Mouse (Mus musculus) layer of hippocampus, postnatal 10 days (tissue): ENCODE measurements around the gene Cnot10. TPM values are rescaled to one million over a fixed set of nuclear protein-coding genes. Genes with fewer than 3 reads are reported as not detected.
A peak's percentile ranks its signal among the peaks of the same experiment; 100 is the strongest.

Experiments used
- DNase-seq, 2 experiments: peaks; one replicate each; pipeline ENCODE4 v3.0.0; 2021; ENCODE audit warnings: low spot score in 2 of 2
- long read RNA-seq: library from polyadenylated mRNA; stranded (forward); transcript quantifications from one replicate; pipeline ENCODE4 v2.0.0, GENCODE M21; 2023
- total RNA-seq, 2 experiments: library from RNA; stranded (reverse); gene quantifications; 2 replicates each; pipeline ENCODE4 v1.2.3; 2021

Cnot10 gene
- total RNA-seq, result 10 to 100 TPM; 46.1 to 52.7 TPM
- long read RNA-seq, transcript Cnot10-201 (20 exons, 2,853 nt), result major isoform, 10 of 32 reads
- long read RNA-seq, partial matches to known transcripts, result 4 of 32 reads
- long read RNA-seq, other reads (novel, unspliced or antisense), result 15 of 32 reads

DNA sequence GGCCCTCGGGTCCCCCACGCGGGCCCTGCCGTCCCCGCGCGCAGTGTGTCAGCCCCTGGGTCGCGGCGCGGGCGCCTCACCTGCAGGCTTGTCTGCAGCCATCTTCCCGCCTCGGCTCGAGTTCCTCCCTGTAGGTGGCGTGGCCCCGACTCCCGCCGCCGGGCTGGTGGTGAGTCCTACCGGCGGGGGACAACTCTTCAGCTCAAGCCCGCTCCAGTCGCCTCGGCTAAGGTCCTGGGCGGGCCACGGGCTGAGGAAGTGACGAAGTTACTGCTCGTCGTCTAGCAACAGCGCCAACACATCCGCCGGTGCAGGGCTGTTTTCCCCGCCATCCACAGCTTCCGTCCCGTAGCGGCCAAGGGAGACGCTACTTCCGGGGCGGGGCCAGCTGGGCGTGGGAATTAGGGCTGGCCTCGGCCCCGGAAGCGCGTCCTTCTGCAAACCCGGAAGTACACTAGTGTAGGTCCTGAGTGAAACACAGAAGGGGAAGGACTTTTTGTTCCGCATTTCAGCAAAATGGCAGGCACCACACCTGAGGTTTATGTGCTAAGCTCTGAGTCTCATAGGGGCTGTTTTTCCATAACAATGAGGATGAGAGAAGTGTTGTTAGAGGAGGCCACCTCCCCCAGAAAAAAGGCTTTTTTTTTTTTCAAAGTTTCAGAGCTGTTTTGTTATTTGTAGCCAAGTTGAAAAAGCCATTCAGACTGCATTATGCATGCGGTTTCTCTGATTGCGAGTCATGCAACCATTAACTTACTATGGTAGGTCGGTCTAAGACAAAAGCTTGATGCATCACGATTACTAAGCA, at the start of gene Cnot10:
Gene Cnot10, minus strand, starts transcription at position 346 of the 808 bp plus-strand sequence.
- DNase-seq, result peak; percentile 97 to 99

DNA sequence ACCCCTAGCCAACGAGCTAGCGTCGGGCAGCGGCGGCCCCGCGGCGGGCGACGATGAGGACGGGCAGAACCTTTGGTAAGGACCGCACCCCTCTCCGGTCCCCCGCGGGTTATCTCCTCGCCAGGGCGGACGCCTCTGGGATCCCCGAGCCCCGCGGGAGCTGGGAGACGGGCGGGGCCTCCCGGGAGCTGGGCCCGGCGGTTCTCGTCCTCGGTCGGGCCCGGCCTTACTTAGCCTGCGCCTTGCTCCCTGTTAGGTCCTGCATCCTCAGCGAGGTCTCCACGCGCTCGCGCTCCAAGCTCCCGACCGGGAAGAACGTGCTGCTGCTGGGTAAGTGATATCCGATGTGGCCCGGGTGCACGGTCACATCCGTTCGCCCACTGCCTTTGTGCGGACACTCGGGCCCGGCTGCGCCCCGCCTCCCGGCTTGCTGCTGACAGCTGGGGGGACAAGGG, 49.0 kb upstream of the Cnot10 start:
- no peak for DNase-seq

DNA sequence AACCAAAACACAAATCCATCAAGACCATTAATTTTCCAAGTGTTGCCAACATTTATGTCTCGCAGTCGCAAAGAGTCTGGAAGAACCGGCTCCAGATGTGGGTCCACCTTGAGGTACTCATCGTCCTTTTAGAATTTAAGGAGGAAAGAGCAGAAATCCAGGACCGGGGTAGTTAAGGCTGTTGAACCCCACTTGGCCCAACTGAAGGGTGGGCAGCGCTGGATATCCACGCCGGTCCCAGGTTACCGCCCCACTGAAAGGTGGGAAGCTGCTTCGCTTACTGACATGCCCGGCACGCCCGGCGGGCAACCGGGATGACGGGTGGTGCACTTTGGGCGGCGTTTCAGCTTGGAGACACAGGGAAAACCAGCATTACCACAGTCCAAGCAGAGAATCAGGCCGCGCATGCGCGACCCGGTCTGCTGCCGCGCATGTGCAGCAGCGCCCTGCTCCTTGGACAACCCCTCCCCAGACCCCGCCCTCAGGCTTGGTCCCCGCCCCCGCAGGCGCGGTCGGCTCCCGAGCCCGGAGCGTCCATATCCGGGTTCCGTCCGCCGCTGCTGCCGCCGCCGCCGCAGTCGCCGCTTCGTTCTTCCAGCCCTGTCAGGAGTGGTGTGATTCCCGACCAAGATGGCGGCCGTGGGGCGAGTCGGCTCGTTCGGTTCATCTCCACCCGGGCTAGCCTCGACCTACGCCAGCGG, 48.4 kb upstream of the Cnot10 start, which contains the start of gene Dync1li1:
Gene Dync1li1, plus strand, starts transcription at position 539 of the 701 bp plus-strand sequence.
- peak; percentile 97 to 99 for DNase-seq

DNA sequence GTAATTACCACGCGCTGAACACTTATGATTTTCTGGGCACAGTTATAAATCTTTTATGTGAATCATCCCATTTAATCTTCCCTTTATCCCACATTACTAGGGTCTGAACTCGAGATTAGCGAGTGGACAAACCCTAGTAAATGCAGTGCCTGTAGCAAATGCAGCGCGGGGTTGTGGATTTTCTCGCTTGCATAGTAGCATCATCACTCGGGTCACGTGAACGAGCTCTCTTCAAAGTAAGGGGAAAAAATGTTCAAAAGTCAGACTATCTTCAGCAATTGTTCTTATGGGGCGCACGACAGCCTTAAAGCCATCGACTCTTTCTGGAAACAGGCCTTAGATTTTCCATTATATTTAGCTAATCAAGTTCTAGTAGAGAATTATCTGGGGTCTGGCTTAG, 47.7 kb upstream of the Cnot10 start:
- no peak for DNase-seq

DNA sequence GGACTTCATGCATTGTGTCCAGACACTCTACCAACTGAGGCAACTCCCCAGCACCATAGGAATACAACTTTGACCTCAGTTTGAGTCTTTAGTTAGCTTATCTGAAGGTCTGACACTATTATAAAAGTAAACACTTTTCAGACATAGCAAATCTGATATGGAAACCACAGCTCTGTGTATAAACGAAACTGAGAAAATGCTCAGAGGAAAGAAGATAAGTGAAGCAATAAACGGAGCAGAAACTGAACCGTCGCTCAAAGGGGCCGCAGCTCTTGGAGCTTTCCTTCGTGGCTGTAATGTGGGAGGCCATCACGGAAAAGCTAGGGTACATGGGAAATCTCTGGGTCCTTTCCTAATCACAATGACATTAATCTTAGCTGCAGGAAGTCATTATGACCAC, 46.3 kb upstream of the Cnot10 start:
- no peak for DNase-seq

DNA sequence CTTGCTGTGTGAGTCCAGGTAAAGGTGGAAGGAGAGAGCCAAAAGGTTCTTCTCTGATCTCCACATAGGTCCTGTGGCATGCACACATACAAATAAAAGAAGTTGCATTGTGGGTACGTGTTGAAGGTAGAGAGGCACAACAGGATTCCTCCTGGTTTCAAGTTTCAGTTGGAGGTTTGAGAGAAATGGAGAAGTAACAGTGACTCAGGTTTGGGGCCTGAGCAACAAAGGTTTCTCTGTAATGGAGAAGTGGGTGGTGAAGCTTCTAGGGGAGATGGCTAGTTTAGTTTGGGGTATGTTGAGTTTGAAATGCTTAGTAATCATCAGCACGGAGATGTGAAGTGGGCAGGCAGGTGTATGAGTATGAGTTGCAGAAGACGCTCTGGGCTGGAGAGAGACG, 42.2 kb upstream of the Cnot10 start:
- DNase-seq, result no peak

DNA sequence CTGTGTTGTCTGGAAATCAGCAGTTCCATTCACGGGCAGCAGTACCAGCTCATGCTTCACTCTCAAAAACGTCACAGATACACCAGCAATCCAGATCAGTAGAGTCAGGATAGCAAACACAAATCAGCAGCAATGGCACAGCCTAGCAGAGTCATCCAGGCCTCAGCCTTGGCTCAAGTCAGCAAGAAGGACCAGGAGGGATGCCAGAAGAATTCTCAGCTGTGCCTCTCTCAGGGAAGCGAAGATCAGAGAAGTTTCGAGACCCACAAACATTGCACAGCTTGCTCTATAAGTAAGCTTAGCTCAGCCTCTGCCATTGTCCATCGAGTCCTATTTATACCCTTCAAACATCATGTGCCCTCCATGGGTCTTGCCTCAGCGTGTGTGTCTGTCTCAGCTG, 40.5 kb upstream of the Cnot10 start:
- DNase-seq, result no peak

DNA sequence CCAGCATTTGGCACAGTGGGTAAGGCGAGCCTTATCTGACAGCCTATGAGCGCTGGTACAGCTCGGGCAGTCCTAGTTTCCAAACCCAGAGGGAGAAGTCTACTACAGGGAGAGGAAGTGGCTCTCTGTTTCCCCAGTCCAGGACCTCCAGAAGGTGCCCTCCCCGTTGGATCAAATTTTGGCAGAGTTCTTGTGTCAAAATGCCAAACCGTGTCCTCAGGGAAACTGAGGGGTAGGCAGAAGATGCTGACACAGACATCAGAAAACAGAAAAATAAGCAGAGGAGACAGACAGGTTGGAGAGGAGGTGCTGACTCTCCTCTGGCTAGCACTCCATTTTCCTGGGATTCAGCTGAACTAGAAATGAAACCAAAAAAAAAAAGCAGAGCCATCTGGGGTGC, 40.0 kb upstream of the Cnot10 start:
- no peak for DNase-seq

DNA sequence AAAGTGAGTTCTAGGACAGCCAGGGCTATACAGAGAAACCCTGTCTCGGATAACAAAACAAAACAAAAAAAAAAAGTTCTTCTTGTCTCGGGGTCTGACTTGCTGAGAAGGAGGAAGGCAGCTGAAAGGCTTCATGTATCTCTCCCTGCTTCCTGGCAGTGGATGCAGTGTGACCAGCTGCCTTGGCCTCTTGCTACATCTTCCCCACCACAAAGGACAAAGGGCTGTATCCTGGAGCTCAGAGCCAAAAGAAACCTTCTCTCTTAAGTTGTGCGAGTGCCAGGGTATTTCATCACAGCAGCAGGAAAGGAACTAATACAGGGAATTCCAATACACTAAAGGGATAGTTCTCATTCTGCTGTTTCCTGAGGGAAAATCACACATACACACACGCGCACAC, 38.6 kb upstream of the Cnot10 start:
- DNase-seq, result no peak

DNA sequence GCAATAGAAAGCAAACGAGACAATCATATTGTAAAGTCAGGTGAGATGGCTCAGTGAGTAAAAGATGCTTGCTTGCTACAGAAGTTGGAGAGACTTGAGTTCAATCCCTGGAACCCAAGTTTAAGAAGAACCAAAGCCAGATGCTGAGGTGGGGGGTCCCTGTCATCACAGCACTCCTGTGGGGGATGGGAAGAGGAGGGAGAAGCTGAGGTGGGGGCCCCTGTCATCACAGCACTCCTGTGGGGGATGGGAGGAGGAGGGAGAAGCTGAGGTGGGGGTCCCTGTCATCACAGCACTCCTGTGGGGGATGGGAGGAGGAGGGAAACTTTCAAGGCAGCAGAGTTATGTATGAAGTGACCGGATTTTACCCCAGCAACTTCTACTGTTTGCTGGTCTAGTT, 33.6 kb upstream of the Cnot10 start:
- DNase-seq, result no peak

DNA sequence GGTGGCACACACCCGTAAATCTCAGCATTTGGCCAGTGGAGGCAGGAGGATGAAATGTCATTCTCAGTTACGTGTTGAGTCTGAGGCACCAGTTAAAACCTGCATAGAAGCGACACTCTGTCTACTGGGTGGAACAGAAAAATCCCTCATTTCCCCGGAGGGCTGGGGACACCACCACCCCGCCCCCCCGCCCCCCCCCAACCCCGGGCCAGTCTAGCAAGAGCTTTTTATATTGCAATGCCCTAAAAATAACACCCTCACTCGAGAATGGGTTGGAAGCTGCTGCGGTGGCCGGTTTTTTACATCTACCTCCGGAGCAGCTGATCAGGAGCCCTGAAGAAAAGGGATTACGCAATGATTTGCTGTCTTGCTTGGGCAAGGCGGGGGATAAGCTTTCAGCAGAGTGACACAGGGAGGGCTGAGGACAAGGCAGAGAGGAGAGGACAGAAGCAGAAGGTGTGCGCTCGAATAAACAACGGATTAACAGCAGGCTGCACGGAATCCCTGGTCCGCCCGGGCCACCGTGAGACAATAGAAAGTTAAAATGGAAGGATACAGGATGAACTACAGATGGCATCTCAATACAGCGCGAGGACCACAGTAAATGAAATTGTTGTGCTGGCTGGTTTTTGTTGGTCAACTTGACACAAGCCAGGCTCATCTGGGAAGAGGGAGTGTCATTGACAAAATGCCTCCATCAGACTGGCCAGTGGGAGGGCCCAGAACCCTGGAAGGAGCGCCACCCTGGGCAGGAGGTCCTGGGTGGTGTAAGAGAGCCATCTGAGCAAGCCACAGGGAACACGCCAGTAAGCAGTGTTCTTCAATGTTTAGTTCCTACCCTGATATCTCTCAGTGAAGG, 32.9 kb upstream of the Cnot10 start:
- DNase-seq, result no peak

DNA sequence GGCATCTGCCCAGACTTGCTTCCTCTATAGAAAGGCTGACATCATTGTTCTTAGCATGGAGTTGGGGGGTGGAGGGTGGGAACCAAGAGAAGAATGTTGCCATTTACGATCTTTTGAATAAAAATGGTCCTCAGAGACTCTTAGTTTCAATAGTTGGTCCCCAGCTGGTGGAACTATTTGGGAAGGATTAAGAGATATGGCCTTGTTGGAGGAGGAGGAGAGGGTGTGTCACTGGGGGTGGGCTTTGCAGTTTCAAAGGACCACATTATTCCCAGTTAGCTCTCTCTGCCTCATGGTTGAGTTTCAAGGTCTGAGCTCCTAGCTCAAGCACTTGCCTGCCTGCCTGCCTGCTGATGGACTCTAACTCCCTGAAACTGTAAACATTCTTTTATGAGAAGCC, 32.0 kb upstream of the Cnot10 start:
- no peak for DNase-seq

DNA sequence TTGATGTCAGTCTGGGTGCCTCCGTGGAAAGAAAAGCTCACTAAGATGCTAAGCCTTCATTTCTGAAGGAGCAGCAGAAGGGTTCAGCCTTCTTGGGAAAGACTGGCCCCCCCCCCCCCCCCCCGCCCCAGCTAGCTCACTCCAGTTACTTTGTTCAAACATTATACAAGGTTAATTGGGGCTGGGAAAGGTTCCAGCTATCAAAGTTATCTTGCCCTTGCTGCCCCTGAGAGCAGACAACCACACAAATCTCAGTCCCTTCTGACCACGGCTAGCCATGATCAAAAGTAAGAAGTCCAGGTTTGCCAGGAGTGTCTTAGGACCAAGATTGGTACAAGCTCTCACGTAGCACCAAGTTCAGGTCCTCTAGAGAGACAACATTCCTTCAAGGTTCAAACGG, 29.0 kb upstream of the Cnot10 start:
- no peak for DNase-seq

DNA sequence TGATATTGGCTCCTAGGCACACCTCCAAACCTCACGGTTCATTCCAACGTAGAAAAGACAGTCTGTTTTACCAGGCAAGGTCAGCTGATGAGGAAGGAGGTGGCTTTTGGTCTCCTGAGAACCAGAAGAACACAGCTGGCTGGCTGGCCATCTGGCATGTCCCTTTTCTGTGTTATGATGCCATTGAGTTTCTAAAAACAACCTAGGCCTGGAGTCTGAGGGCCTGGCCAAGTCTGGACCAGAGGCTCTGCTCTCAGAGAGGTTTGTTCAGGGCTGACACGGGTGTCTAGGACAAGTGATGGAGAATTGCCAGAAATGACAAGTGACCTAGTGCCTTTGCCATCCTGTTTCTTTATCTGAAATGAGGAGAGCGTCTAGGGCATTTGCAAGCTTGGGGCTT, 28.1 kb upstream of the Cnot10 start:
- no peak for DNase-seq

DNA sequence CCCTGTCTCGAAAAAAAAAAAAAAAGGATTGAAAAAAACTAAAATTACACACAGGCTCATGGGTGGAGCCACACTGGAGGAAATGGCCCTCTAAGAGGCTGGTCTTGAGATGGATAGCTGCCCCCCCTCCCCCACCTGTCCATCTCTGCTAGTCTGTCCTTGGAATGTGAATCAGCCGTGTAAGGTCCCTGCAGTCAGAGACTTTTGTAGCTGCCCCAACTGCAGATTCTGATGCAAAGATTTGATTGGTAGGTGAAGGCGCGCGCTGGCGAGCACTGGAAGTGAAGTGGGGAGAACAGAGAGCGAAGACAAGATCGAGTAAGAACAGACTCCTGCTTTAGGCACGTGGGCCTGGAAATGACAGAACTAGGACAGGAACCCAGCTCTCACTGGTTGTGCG, 26.9 kb upstream of the Cnot10 start:
- no peak for DNase-seq

DNA sequence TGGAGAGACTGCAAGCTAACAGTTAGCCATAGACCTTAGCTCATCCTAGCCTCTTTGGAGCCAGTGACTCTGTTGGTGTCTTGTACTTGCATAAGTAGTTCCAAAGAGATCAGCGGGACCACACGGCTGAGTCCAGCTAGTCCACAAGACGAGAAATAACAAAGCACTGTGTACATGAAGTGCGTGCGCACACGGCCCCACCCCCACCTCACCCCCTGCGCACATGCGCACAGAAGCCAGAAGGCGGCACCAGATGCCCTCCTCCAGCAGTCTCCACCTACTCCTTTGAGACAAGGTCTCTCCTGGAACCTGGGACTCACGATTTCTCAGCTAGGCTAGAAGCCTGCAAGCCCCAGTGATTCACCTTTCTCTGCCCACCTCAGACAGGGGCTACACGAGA, 23.8 kb upstream of the Cnot10 start:
- no peak for DNase-seq

DNA sequence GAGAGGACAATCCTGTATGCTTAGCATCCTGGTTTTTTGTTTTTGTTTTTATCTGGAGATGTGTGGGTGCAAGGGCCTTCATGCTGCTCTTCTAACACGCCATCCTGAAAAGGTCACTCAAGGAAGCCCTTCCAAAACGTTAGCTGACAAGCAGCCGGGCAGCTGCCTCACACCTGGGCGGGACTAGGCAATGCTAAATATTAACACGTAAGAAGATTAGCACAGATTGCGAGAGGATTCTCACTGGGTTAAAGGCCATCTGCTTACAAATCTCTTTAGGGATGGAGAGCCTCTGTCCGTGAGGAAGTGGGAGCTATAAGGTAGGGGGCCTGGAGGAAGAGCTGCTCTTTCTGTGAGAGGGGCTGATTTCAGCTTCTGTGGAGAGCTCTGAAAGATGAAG, 22.0 kb upstream of the Cnot10 start:
- DNase-seq, result no peak

DNA sequence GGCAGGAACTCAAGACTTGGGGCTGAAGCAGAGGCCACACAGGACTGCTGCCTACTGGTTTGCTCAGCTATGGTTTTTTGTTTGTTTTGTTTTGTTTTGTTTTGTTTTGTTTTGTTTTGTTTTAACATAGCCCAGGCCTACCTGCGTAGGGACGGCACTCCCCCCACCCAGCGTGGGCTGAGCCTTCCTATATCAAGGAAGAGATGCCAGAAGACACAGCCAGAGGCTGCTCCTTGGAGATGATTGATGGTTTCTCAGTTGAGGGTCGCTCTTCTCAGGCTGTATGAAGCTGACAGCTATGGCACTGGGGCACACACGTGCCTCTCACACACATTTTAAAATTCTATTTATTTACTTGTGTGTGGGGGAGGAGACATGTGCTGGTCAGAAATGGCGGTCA, 21.0 kb upstream of the Cnot10 start:
- DNase-seq, result no peak

DNA sequence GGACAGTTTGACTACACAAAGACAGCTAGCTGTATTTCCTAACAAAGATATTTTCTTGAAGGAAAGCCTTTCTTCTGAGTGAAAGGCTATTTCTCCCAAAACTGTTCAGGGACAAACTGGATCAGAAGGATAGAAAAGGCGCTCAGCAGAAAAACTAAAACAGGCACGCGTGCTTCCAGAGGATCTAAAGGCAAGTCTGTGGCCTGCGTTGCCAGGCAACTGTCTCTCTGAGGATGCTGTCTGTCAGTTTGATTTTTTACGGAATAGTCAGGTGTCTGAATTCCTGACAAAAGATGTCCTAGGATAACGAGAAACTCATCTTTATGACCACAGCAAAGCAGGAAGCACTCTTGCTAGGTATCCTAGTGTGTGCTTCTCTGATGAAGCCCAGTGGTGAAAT, 20.5 kb upstream of the Cnot10 start:
- DNase-seq, result no peak

DNA sequence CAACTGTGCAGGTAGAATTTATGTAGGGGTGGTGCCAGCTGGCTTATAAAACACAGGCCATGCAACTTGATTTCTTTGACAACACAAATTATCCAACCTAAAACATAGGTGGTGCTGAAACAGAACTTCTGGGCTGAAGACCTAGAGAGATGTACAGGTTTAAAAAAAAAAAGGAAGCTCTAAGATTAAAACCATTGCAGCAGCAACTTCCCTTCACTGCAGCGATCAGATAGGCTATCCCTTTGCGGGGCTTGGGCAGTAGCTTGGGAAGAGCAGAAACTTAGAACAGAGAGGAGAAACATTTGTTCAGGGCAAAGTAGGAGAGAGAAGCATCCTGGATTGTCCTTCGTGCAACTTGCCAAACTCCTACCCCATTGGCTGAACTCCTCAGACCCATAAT, 16.7 kb upstream of the Cnot10 start:
- no peak for DNase-seq

DNA sequence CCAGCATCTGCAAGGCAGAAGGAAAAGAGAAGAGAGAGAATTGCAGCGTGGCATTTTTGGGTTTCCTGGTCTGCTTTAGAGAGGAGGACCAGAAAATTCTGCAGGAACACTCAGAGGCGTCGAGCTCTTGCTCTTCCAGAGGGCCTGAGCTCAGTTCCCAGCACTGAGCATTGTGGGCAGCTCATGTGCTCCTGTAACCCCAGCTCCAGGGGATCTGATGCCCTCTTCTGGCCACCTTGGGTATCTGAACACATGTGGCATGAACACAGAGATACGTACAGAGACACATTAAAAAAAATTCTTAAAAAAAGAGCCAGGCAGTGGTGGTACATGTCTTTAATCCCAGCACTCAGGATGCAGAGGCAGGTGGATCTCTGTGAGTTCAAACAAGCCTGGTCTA, 15.4 kb upstream of the Cnot10 start:
- DNase-seq, result no peak
